Mouse (Mus musculus) lung, adult 2 months (tissue): ENCODE results near the gene Fam131a.

Source experiments
- CTCF ChIP-seq: fragments of 200-500 bp; IDR thresholded peaks from 2 replicates; pipeline ENCODE4 v1.5.1; 2011; ENCODE audit warnings: mild to moderate bottlenecking, low read length, control low read depth; ENCODE audit not compliant: insufficient read depth
- POLR2A ChIP-seq: fragments of 200-500 bp; IDR thresholded peaks from 2 replicates; pipeline ENCODE4 v1.6.1; 2011; ENCODE audit warnings: low read depth, mild to moderate bottlenecking, control low read depth, low read length, borderline replicate concordance; ENCODE audit errors: extremely low read depth

- no peak for TF ChIP-seq CTCF
- no peak for TF ChIP-seq POLR2A
Observed at GRCm38 (mm10) chr16:20699266-20699665, 6.2 kb downstream of the Fam131a start.
